Mouse (Mus musculus) thymus, adult 2 months (tissue): ENCODE measurements at regions not wholly inside any gene's neighbourhood (a gene's known extent, or its start where the extent isn't known, plus 50 kb on each side); places are given as distances from the start of the nearest gene placed in this dataset.

Experiments
- CTCF ChIP-seq: fragments of 200-500 bp; IDR thresholded peaks from 2 replicates; pipeline ENCODE4 v1.5.1; 2012; ENCODE audit warnings: mild to moderate bottlenecking, control low read depth, low read length, moderate library complexity, borderline replicate concordance; ENCODE audit not compliant: control insufficient read depth, poor library complexity, insufficient read depth; ENCODE audit errors: extremely low read depth
- POLR2A ChIP-seq: fragments of 200-500 bp; IDR thresholded peaks from 2 replicates; pipeline ENCODE4 v1.6.1; 2012; ENCODE audit warnings: mild to moderate bottlenecking, low read length, control low read depth, moderate library complexity; ENCODE audit not compliant: control insufficient read depth, poor library complexity, insufficient read depth; ENCODE audit errors: extremely low read depth

GRCm38 (mm10) chr1:13467886-13468630, 2054.2 kb downstream of the A830018L16Rik start:
- TF ChIP-seq POLR2A (no peak), CTCF (no peak)
